Mouse (Mus musculus): ENCODE results near the gene Tbc1d9.
A peak's percentile ranks its signal among the peaks of the same experiment; 100 is the strongest.
"Not testable (repeated sequence)": the region's sequence is repeated elsewhere in the genome, so short reads cannot be mapped to it uniquely, and the experiment has no call there.

Tbc1d9 gene

GRCm38 (mm10) chr8:83244151-83244550, 79.0 kb downstream of the Tbc1d9 start:
- DNase-seq: no peak

- DNase-seq: peak; percentile 13 to 27
Measured at GRCm38 (mm10) chr8:83250858-83251257, 85.7 kb downstream of the Tbc1d9 start.

GRCm38 (mm10) chr8:83251362-83252246, 86.5 kb downstream of the Tbc1d9 start:
- no peak for DNase-seq

GRCm38 (mm10) chr8:83252791-83253190, 87.6 kb downstream of the Tbc1d9 start:
- no peak for DNase-seq

- DNase-seq: no peak
Measured at GRCm38 (mm10) chr8:83257631-83258030, 92.5 kb downstream of the Tbc1d9 start.

GRCm38 (mm10) chr8:83260418-83261215, 95.5 kb downstream of the Tbc1d9 start:
- DNase-seq: peak; percentile 34 to 62

- no peak for DNase-seq
Measured at GRCm38 (mm10) chr8:83271172-83271571, 106.0 kb downstream of the Tbc1d9 start.

- DNase-seq: peak in 1 of 2 experiments; percentile 8
Measured at GRCm38 (mm10) chr8:83272464-83272863, 107.3 kb downstream of the Tbc1d9 start.

GRCm38 (mm10) chr8:83274470-83274869, 109.3 kb downstream of the Tbc1d9 start:
- no peak for DNase-seq

GRCm38 (mm10) chr8:83278431-83278830, 113.3 kb downstream of the Tbc1d9 start:
- DNase-seq: no peak

- no peak for DNase-seq
Measured at GRCm38 (mm10) chr8:83285391-83285790, 120.2 kb downstream of the Tbc1d9 start.

- DNase-seq: peak in 1 of 2 experiments; percentile 46
Measured at GRCm38 (mm10) chr8:83290176-83290575, 125.0 kb downstream of the Tbc1d9 start, which contains the start of gene Ucp1. Gene Ucp1 (plus strand): TSS chr8:83290352.

- DNase-seq: no peak
Measured at GRCm38 (mm10) chr8:83297375-83297774, 132.2 kb downstream of the Tbc1d9 start.

GRCm38 (mm10) chr8:83300135-83300534, 135.0 kb downstream of the Tbc1d9 start:
- peak in 1 of 2 experiments; percentile 19 for DNase-seq

- no peak for DNase-seq
Measured at GRCm38 (mm10) chr8:83304946-83305345, 139.8 kb downstream of the Tbc1d9 start.

- no peak for DNase-seq
Measured at GRCm38 (mm10) chr8:83309836-83310235, 144.7 kb downstream of the Tbc1d9 start.

GRCm38 (mm10) chr8:83315084-83315483, 149.9 kb downstream of the Tbc1d9 start:
- DNase-seq: not testable (repeated sequence)

GRCm38 (mm10) chr8:83315691-83316090, 150.5 kb downstream of the Tbc1d9 start:
- DNase-seq: no peak

GRCm38 (mm10) chr8:83320543-83320942, 155.4 kb downstream of the Tbc1d9 start:
- no peak for DNase-seq

GRCm38 (mm10) chr8:83322374-83322773, 157.2 kb downstream of the Tbc1d9 start:
- no peak for DNase-seq

Data from kidney, postnatal 36 days (tissue).